In genomic region chr16:5049182-5049773, GRCm38 (mm10) we compare ENCODE assay signal across 7 mouse cellular contexts. TPM values are rescaled to one million over a fixed set of nuclear protein-coding genes. Genes with fewer than 3 reads are reported as not detected.
DNase-seq lines count a peak whose midpoint lies in the region; ATAC-seq lines count a peak whose summit lies in the region.

No protein-coding gene starts in this region.

- H3K4me1 ChIP-seq in embryonic facial prominence, embryonic 12.5 days = peaks cover 18% of the 10 kb centered on the region
- peaks cover 11% of the 10 kb centered on the region for H3K4me1 ChIP-seq in intestine, embryonic 16.5 days (ENCODE audit: control insufficient read depth, insufficient read depth, low read length)
- H3K4me1 ChIP-seq in midbrain, embryonic 14.5 days (ENCODE audit: control insufficient read depth, insufficient read depth, low read length) = peaks cover 18% of the 10 kb centered on the region

- peak overlapping the region; percentile 89 for H3K27ac ChIP-seq in embryonic facial prominence, embryonic 12.5 days
- H3K27ac ChIP-seq in intestine, embryonic 16.5 days (ENCODE audit: low read length) = peak overlapping the region; percentile 85
- peak overlapping the region; percentile 91 for H3K27ac ChIP-seq in midbrain, embryonic 14.5 days (replicated peaks; ENCODE audit: low read depth, low read length)

- peak overlapping the region; percentile 99 for H3K4me3 ChIP-seq in embryonic facial prominence, embryonic 12.5 days
- H3K4me3 ChIP-seq in intestine, embryonic 16.5 days (ENCODE audit: low read length) = peak overlapping the region; percentile 97
- peak overlapping the region; percentile 96 for H3K4me3 ChIP-seq in midbrain, embryonic 14.5 days (replicated peaks; ENCODE audit: low read depth, low read length)

- H3K9ac ChIP-seq in embryonic facial prominence, embryonic 12.5 days = peak overlapping the region; percentile 93
- peak overlapping the region; percentile 96 for H3K9ac ChIP-seq in intestine, embryonic 16.5 days (ENCODE audit: low read depth, low read length)
- H3K9ac ChIP-seq in midbrain, embryonic 14.5 days (replicated peaks; ENCODE audit: low read length) = peak overlapping the region; percentile 86

- ATAC-seq in embryonic facial prominence, embryonic 12.5 days (ENCODE audit: insufficient number of reproducible peaks, insufficient read depth, low FRiP score, low TSS enrichment) = peak; percentile 68
- peak; percentile 66 for ATAC-seq in intestine, embryonic 16.5 days
- ATAC-seq in midbrain, embryonic 14.5 days (ENCODE audit: low FRiP score, low TSS enrichment) = peak; percentile 46

- no peaks in the 10 kb centered on the region for H3K27me3 ChIP-seq in embryonic facial prominence, embryonic 12.5 days
- no peaks in the 10 kb centered on the region for H3K27me3 ChIP-seq in intestine, embryonic 16.5 days (replicated peaks; ENCODE audit: control insufficient read depth, insufficient read depth, low read length)
- no peaks in the 10 kb centered on the region for H3K27me3 ChIP-seq in midbrain, embryonic 14.5 days (ENCODE audit: control insufficient read depth, insufficient read depth, low read length)

- peaks cover 40% of the 10 kb centered on the region for H3K36me3 ChIP-seq in embryonic facial prominence, embryonic 12.5 days
- peaks cover 9% of the 10 kb centered on the region; the same call in 1 of the 2 replicates for H3K36me3 ChIP-seq in intestine, embryonic 16.5 days (ENCODE audit: control insufficient read depth, insufficient read depth, low read length)
- peaks cover 44% of the 10 kb centered on the region for H3K36me3 ChIP-seq in midbrain, embryonic 14.5 days (ENCODE audit: control insufficient read depth, insufficient read depth, low read length)

- no peaks in the 10 kb centered on the region for H3K9me3 ChIP-seq in embryonic facial prominence, embryonic 12.5 days
- H3K9me3 ChIP-seq in intestine, embryonic 16.5 days (ENCODE audit: control insufficient read depth, low read length) = no peaks in the 10 kb centered on the region
- no peaks in the 10 kb centered on the region for H3K9me3 ChIP-seq in midbrain, embryonic 14.5 days (ENCODE audit: control insufficient read depth, low read length)

- WGBS in embryonic facial prominence, embryonic 12.5 days = under 1% methylated on average over 38 of the region's 38 CpGs
- under 1% methylated on average over 38 of the region's 38 CpGs for WGBS in intestine, embryonic 16.5 days
- WGBS in midbrain, embryonic 14.5 days = under 1% methylated on average over 38 of the region's 38 CpGs

- DNase-seq in right cerebral cortex, adult 18-20 months = peak; percentile 6
- no peak for DNase-seq in right cerebral cortex, postnatal 36 days (ENCODE audit: low spot score in 2 of 2)
- no peak for DNase-seq in midbrain, embryonic 14.5 days
- DNase-seq in thymus, postnatal 14 days = no peak
- no peak for DNase-seq in embryo, embryonic 10.5 days (ENCODE audit: low spot score)

- peak overlapping the region; percentile 79 for H3K4me2 ChIP-seq in embryonic facial prominence, embryonic 12.5 days (replicated peaks)
- H3K4me2 ChIP-seq in intestine, embryonic 16.5 days (ENCODE audit: low read depth, low read length) = peak overlapping the region; percentile 64
- peak overlapping the region; percentile 77 for H3K4me2 ChIP-seq in midbrain, embryonic 14.5 days (ENCODE audit: low read length)

RNA-seq across cellular contexts. Expression of gene Glyr1, which starts 0.4 kb away (rescaled TPM):
- 169 and 172 TPM in 2 replicates for polyA plus RNA-seq in embryonic facial prominence, embryonic 12.5 days (2016; fragmentation: Nextera tagmentation; extraction: Ambion mirVana)
- polyA plus RNA-seq in intestine, embryonic 16.5 days (2015; fragmentation: Nextera tagmentation; extraction: Ambion mirVana) = 139 and 140 TPM in 2 replicates
- polyA plus RNA-seq in midbrain, embryonic 14.5 days (2014; fragmentation: Nextera tagmentation; extraction: Ambion mirVana) = 123 and 147 TPM in 2 replicates

RNA-seq across cellular contexts. Expression of gene Ubn1, which starts 0.6 kb away (rescaled TPM):
- polyA plus RNA-seq in embryonic facial prominence, embryonic 12.5 days (2016; fragmentation: Nextera tagmentation; extraction: Ambion mirVana) = 26.9 and 27.0 TPM in 2 replicates
- polyA plus RNA-seq in intestine, embryonic 16.5 days (2015; fragmentation: Nextera tagmentation; extraction: Ambion mirVana) = 11.1 and 12.4 TPM in 2 replicates
- 15.7 and 19.8 TPM in 2 replicates for polyA plus RNA-seq in midbrain, embryonic 14.5 days (2014; fragmentation: Nextera tagmentation; extraction: Ambion mirVana)

RNA-seq across cellular contexts. Expression of gene Rogdi, which starts 35.9 kb away (rescaled TPM):
- polyA plus RNA-seq in embryonic facial prominence, embryonic 12.5 days (2016; fragmentation: Nextera tagmentation; extraction: Ambion mirVana) = 65.1 and 74.9 TPM in 2 replicates
- 51.6 TPM in 2 replicates for polyA plus RNA-seq in intestine, embryonic 16.5 days (2015; fragmentation: Nextera tagmentation; extraction: Ambion mirVana)
- polyA plus RNA-seq in midbrain, embryonic 14.5 days (2014; fragmentation: Nextera tagmentation; extraction: Ambion mirVana) = 132 and 161 TPM in 2 replicates

RNA-seq across cellular contexts. Expression of gene Smim22, which starts 42.2 kb away (rescaled TPM):
- polyA plus RNA-seq in embryonic facial prominence, embryonic 12.5 days (2016; fragmentation: Nextera tagmentation; extraction: Ambion mirVana) = 3.6 and 3.9 TPM in 2 replicates
- 133 and 146 TPM in 2 replicates for polyA plus RNA-seq in intestine, embryonic 16.5 days (2015; fragmentation: Nextera tagmentation; extraction: Ambion mirVana)
- not detected in 2 replicates for polyA plus RNA-seq in midbrain, embryonic 14.5 days (2014; fragmentation: Nextera tagmentation; extraction: Ambion mirVana)

RNA-seq across cellular contexts. Expression of gene Sept12, which starts 51.6 kb away (rescaled TPM):
- polyA plus RNA-seq in embryonic facial prominence, embryonic 12.5 days (2016; fragmentation: Nextera tagmentation; extraction: Ambion mirVana) = not detected in 2 replicates
- 0.11 TPM in 1 of 2 replicates, not detected in the other for polyA plus RNA-seq in intestine, embryonic 16.5 days (2015; fragmentation: Nextera tagmentation; extraction: Ambion mirVana)
- polyA plus RNA-seq in midbrain, embryonic 14.5 days (2014; fragmentation: Nextera tagmentation; extraction: Ambion mirVana) = not detected in 2 replicates
